Mouse (Mus musculus): ENCODE measurements around the gene 1700003F12Rik.
A peak's percentile ranks its signal among the peaks of the same experiment; 100 is the strongest.

Gene 1700003F12Rik

DNA sequence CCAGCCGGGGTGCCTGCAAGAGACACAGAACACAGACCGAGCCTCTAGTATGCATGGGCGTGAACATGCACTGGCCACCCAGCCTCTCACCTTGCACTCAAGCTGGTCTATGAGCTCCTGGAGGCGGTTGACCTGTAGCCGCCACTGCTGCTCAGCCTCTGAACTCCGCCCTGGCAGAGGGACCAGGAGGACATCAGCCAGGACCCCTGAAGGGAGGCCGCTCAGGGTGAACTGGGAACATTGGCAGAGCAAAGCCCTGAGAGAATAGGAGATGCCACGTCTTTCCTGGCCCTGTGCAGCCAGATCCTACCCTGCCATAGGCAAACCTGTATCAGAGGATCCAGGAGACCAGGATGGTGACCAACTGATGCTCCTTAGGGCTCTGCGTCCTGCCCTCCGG, at the start of gene 1700003F12Rik:
Gene 1700003F12Rik, plus strand, starts transcription at position 375 of the 400 bp plus-strand sequence.
- DNase-seq (ENCODE audit: low spot score in 2 of 2), result no peak

DNA sequence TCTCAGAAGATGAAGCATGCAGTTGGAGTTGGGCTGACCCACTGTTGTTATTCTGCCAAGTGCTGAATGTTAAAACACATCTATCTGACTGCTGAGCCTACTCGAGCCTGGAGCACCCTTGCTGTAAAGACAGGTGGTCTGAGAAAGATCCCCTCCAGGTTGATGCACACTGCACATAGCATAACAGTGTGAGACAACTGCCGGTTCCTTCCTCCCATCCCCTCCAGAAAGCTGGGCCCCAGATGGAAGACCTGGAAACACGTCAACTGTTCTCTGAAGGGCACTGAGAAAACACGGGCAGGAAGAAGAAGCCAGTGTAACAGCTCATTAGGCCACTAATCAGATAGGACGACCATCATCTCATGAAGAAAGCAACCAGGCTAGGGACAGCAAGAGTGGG, 48.3 kb upstream of the 1700003F12Rik start:
- no peak for DNase-seq (ENCODE audit: low spot score in 2 of 2)

DNA sequence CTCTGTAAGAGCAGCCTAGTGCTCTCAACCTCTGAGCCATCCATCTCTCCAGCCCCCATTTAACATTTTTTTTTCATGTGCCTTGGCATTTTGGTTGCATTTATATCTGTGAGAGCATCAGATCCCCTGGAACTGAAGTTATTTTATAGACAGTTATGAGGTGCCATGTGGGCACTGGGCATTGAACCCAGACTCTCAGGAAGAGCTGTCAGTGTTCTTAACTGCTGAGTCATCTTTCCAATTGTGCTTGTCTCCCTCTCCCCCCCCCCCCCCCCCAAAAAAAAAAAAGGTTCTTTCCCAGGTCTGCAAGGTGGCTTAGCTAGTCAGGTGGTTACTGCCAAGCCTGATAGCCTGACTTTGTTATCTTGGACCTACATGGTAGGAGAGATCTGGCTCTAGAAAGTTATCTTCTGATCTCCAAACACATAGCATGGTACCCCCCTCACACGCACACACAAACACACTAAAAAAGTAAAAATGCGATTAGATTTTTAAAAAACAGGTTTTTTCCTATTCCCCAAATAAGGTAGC, 47.1 kb upstream of the 1700003F12Rik start:
- DNase-seq (ENCODE audit: low spot score in 2 of 2), result no peak

DNA sequence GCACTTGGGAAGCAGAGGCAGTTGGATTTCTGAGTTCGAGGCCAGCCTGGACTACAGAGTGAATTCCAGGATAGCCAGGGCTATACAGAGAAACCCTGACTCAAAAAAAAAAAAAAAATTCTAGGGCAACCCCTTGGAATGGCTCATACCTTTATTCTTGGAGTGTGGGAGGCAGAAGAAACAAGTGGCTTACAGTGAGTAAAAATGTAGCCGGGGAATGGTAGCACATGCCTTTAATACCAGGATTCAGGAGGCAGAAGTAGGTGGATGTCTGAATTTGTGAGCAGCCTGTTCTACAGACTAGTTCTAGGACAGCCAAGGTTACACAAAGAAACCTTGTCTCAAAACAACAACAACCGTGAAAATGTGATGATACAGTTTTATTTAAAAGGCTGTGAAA, 46.1 kb upstream of the 1700003F12Rik start:
- no peak for DNase-seq (ENCODE audit: low spot score in 2 of 2)

DNA sequence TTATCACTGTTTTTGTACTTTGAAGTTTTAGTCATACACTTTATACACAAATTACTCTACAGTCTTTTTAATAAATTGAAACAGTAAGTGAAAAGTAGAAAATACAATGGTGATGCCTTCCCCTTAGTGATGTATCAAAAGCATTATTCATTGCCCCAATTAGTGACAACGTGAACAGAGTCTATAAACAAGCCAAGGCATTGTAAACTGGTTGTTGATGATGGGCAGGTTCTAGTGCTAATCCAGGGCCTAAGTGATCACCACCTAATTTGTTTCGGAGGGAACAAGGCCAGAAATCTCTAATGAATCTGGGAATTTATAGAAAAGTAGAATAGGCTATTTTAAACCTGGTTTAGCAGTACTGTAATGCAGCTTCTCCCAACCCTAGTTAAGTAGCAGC, 39.8 kb upstream of the 1700003F12Rik start:
- DNase-seq (ENCODE audit: low spot score in 2 of 2), result no peak

DNA sequence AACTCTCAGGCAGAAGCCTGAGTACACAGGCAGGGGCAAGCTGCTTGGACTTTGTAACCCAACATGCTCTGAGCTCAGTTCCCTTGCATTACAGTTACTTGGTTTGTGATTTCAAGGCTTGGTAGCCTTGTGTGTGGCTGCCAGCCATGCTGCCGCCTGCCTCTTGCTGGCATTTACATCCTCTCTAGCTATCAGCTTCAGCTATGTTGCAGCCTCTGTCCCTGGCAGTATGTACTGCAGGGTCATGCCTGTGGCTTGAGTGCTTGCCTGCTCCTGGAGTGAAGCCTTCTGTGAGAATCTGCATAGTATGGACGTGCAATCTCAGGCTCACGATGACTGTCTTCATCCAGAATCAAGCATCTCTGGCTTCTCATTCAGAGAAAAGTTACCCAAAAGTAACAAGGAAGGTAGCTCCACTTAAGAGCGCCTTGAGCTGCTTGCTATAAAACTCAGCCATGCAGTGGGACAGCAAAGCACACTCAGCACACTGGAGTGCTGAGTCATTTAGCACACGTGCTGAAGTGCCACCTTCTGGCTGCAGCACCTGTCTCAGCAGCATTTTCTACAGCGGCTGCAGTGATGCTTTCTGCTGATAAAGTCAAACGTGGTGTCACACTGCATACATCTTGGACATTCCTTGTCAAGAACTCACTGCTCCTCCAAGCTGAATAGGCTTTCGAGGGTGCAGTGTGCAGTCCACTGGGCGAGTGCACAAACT, 39.2 kb upstream of the 1700003F12Rik start:
- no peak for DNase-seq (ENCODE audit: low spot score in 2 of 2)

DNA sequence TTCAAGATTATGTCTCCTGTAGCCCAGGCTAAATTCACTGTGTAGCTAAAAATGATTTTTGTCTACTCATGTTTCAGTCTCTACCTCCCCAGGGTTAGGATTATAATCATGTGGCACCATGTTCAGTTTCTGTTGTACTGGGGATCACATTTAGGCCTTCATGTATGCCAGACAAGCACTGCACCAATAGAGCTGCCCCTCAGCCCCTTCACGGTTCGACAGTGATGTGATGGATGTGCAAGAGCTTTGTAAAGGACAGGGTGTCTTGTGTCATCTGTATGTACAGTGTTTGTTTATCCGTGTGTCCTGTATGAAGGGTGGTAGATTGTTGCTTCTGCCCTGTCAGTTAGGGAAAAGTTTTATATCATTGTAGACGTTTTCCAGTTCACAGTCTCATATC, 38.4 kb upstream of the 1700003F12Rik start:
- no peak for DNase-seq (ENCODE audit: low spot score in 2 of 2)

DNA sequence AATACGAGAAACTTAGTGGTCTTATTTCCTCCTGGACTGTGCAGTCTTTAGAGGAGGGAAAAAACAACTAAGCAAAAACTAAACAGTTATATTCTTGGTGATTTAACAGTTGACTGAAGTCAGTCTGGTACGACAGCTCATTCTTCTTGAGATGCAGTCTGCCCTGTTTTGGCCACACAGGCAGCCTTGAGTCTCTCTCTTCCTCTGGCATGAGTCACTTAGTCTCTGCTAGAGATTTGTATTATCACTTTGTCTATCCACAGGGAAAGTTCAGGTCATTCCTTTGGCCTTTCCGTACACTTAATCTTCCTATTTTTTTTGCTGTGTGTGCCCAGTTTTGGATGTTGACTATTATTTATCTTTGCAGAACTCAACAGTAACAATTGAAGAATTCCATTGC, 36.7 kb upstream of the 1700003F12Rik start:
- DNase-seq (ENCODE audit: low spot score in 2 of 2), result no peak

DNA sequence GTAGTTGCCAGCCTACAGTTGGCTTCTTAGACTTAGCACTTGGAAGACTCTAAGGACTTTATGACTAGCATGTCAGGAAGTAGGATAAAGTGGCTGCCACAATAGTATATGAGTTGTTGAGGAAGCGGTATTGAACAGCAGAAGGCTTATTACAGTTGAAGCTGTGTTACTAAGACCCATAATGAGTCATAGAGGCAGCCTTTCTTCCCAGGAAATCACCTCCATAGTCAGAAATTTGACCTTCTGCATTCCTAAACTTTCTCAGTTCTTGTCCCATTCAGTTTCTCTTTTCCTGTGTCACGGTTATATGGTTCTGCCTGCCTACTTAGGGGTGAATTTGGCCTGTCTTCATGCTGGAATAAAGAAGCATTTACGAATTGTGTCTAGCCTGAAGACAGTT, 29.9 kb upstream of the 1700003F12Rik start:
- DNase-seq (ENCODE audit: low spot score in 2 of 2), result no peak

DNA sequence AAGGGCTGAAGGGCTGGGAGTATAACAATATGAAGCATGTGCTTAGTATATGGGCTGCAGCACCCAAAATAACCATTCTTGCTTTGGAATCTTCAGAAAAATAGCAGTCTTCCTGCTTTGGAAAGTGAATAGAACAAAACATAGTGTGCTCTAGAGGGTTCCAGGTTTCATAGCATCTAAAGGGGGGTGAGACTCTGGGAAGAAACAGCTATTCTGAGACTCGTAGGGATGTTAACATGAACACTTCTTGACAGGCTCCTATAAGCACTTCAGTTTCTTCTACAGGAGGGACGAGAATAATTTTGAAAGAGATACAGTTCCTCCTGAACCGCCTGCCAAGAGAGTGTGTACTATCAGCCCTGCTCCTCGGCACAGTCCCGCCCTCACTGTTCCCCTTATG, 29.5 kb upstream of the 1700003F12Rik start:
- no peak for DNase-seq (ENCODE audit: low spot score in 2 of 2)

DNA sequence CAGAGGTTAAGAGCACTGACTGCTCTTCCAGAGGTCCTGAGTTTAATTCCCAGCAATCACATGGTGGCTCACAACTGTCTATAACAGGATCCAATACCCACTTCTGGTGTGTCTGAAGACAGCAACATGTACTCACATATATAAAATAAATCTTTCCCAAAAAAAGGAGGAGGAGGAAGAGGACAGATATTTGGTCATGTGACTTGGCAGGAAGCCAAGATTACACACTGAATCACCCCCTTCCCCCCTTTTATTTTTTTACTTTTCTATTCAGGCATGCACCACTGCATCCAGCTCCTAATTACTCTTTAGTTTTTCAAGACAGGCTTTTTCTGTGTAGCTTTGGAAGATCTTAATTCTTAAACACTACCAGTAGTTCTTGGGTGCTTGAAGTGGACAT, 25.4 kb upstream of the 1700003F12Rik start:
- DNase-seq (ENCODE audit: low spot score in 2 of 2), result no peak

DNA sequence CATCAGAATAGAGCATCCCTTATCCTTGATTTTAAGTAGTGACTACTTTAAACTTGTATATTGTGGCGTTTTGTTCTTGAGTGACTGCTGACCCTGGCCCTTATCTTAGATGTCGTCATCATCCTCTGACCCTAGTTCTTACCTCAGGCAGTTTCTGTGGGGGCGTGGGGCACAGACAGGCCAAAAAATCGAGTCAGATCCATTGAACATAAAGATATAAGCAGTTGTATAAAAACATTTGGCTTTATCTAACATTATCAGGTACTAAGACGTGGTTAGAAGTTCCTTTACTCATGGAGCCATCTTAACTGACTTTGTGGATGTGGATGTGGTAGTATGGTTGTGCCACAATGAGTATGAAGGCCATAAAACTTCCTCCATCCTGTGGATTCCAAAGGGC, 24.6 kb upstream of the 1700003F12Rik start:
- DNase-seq (ENCODE audit: low spot score in 2 of 2), result no peak

DNA sequence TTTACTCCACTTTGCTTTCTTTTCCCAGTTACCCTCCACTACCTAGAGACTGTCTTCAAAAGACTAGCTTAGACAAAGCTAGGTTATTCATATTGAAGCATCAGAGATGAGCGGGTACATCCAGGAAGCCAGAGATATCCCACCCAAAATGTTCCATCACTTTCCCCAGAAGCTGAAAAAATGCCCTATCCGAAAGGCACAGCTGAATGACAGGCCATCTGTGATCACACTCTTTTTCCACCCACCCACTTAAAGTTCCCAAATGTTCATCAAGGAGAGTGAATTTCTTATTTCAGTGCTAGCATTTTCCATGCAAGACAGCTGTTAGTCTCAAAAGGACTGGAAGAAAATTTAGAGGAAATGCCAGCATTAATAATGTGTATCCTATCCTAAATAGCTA, 21.6 kb upstream of the 1700003F12Rik start:
- no peak for DNase-seq (ENCODE audit: low spot score in 2 of 2)

DNA sequence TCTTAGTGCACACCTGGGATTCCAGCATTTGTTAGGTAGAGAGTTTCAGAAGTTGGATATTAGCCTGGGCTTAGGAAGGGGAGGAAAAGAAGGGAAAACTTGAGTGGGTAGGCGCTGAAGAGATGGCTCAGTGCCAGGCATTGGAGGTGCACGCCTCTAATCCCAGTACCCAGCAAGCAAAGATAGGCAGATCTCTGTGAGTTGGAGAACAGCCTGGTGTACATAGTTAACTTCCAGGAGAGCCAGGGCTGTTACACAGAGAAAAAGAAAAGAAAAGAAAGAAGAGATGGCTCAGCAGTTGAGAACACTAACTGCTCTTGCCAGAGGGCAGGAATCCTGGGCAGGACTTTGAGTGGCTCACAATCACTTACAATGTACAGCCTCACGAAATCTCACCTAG, 20.4 kb upstream of the 1700003F12Rik start:
- no peak for DNase-seq (ENCODE audit: low spot score in 2 of 2)

DNA sequence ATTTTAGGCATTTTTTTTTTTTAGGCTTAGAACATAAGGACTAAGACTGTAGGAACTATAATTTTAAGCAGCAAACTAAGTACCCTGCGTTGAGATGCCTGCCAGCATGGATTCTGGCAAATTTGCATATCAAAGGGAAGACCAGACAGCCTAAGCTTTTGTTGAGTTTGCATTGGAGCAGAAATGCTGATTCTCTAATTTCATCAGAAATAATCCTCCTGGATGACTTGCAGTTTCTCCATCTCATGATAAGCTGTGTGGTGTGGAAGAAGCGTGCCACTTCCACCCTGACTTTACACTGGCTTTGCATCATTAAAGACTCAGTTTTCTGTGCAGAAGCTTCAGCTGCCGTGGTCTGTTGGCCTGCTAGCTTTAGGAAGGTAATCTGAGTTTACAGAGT, 14.0 kb upstream of the 1700003F12Rik start:
- no peak for DNase-seq (ENCODE audit: low spot score in 2 of 2)

DNA sequence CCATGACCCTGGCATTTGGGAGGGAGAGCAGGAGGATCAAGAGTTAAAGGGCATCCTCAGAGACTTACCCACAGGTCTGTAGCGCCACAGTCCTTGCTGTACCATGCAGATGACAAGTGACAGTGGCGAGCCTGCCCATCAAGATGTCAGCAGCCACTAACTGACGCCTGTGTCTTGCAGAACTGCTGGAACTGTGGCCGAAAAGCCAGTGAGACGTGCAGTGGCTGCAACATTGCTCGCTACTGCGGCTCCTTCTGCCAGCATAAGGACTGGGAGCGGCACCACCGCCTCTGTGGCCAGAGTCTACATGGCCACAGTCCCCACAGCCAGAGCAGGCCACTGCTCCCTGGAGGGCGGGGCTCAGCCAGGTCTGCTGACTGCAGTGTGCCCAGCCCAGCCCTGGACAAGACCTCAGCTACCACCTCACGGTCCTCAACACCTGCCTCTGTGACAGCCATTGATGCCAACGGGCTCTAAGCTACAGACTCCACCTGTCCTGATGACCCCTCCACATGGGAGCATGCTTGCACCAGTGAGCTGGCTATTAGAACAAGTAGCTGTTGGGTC, 12.1 kb upstream of the 1700003F12Rik start:
- DNase-seq (ENCODE audit: low spot score in 2 of 2), result no peak

DNA sequence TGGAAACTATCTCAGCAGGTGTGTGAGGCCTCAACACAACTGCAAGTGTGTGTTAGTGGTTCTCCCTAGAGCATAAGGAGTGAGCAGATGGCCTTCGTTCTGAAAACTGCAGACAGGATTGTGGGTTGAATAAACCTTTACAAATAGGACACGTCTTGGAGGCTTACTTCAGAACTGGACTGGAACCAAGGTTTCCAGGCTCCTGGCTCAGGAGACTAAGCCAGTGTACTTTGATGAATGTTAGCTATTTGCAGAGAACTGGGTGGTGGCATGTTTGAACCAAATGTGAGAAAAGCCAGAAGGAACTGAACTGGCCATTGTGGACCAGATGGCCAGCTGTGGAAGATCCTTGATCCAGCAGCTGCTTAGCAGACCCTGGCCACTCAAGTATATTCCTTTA, 8.6 kb upstream of the 1700003F12Rik start:
- peak in 1 of 2 experiments; percentile 23 for DNase-seq (ENCODE audit: low spot score in 2 of 2)

DNA sequence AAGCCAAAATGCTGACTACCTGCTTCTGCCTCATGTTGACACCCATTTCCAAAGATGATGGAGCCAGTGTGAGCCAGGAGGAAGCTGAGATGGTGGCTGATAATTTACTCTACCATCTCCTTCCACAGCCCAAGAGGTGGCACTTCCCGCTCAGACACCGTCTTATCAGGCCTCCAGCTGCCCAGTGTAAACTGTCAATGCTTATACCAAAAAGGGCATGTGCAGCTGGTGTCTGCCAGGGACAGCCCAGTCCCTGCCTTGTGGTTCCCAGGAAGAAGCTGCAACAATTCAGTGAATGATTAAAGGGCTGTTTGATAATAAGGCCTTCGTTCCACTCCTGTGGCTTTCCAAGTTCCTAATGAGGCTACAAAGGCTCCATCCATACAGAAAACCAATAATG, 8.2 kb upstream of the 1700003F12Rik start:
- DNase-seq (ENCODE audit: low spot score in 2 of 2), result no peak

DNA sequence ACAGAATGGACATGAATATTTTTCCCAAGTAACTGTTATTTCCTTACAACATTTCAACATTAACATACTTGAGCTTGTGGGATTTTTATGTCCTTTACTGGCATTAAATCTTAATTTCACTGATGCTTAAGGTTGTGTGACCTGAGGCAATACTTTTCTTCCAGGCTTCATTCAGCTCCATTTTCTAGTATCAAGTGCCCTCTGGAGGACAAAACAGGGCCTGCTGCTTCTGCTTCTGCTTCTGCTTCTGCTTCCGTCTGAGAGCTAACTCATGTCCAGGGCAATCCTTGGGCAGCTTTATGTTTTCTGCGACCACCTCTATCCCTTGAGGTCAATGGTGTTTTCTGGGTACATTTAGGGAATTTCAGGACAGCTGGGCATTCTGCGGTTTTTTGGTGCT, 7.2 kb upstream of the 1700003F12Rik start:
- peak in 1 of 2 experiments; percentile 43 for DNase-seq (ENCODE audit: low spot score in 2 of 2)

DNA sequence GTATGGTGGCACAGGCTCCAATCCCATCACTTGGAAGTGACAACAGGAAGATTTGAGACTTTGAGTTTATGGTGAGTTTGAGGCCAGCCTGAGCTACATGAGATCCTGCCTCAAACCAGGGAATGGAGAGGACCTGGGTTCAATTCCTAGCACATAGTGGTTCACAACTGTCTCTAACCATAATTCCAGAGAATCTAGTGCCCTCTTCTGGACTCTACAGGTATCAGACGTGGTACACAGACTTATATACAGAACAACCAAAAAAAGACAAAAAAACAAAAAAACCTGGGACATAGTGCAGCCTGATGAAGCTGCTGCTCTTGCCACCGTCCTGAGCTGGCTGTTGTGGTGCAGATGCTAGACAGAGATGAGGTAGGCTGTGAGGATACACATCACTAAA, 5.3 kb upstream of the 1700003F12Rik start:
- no peak for DNase-seq (ENCODE audit: low spot score in 2 of 2)

DNA sequence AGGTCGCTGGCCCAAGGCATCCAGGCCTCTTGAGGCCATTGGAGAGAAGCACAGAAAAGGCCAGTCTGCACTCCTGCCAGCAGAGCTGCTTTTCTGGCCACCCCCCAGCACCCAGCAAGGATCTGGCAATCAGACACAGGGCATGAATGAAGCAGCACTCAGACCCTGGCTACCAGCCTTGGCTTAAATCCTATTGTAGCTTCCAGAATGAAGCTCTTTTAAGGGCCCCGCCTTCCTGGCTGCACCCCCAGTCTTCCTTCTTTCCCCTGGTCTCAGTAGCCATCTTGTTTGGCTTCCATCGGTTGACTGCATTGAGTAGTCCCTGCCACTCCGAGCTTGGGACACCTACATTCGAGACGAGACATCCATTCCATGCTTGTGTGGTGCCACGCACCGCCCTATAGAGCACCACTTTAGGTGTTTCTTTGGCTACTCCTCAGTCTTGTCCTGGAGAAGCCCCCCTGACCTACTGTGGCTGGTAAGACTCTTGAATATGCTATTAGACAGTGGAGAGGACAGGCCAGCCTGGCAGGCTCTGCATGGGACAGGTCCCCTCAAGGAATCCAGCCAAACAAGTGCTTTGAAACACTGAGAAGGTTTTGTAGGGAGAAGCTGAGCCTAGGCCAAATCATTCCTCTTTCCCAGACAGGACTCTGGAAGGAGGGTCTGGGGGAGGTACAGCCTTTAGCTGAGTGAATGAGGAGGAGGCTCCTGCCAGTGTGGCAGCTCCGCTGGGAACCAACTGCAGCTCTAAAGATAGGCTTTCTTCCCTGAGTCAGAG, 3.1 kb upstream of the 1700003F12Rik start:
- peak in 1 of 2 experiments; percentile 68 for DNase-seq (ENCODE audit: low spot score in 2 of 2)

DNA sequence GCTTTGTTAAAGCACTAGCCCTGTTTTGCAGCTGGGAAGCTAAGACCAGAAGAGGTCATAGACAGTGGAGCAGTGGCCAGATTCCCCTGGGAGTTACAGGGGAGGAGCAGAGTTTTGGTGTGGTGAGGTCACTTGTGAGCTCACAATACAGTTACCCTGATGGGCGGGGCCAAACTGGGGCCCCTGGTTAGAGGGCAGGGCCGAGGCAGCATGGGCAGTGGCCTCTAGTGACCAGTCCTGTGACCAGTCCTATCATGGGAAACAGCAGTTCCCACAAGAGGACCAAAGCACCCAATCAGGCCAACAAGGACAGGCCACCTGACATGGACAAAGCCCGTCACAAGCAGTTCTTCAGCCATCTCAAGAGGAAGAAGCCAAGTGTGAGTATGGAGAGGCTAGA, 1.8 kb downstream of the 1700003F12Rik start:
- DNase-seq (ENCODE audit: low spot score in 2 of 2), result no peak
